Mouse (Mus musculus): Measurements from ENCODE around the gene Pth1r.

The Pth1r gene

DNA sequence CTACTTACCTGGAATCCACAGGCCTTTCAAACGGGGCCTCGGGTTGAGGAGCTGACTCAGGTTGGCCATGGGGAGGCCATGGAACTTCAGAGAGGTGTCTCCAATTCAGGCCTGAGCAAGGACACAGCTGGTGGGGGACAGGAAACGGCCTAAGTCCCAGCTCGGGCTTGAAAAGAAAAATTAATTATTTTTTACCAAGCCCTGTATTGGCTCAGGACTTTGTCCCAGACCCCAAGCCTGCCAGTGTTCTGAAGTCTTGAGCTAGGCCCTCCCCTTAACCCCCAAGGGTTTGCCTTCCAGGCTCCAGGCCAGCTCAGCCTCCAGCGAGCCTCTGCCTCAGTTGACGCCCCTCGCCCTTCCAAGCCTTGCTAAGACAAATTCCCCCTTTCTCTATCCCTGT is at the start of gene Pth1r:
Gene Pth1r (minus strand): TSS at position 185 of the 400 bp plus-strand sequence.
- no peak for DNase-seq (ENCODE audit: low spot score)

DNA sequence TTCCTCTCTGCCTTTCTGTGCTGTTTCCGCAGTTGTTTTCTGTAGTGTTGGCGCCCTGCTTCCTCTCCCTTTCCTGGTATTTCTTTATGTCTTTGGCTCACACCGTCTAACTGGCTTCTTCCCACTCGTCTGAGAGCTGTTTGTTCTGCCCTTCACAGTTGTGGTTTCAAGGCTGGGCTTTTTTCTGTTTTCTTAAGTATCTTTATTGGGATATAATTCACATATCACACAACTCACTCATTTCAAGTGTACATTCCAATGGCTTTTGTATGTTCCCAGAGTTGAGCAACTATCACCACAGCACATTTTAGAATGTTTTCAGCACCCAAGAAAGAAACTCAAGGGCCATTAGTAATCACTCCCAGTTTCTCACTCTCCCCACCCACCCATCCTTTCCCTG is 43.5 kb upstream of the Pth1r start:
- DNase-seq (ENCODE audit: low spot score), result no peak

GRCm38 (mm10) chr9:110788169-110788568 is 41.2 kb upstream of the Pth1r start:
- DNase-seq (ENCODE audit: low spot score), result no peak

DNA sequence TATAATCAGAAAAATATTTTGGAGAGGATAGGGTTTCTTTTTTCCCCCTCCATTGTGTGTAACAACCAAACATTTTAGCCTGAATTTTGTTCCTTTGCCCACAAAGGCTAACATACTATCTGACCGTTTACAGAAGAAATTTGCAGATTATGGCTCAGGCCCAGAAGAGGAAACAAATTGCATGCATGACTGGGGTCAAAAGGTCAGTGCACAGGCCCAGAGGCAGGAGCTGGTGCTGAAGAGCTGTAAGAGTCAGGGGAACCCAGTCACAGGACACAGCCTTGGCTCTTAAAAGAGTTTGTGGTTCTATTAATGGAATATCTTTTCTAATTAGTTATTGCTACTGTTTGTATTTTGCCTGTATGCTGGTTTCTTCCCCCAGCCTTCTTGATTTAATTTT is 36.7 kb upstream of the Pth1r start:
- no peak for DNase-seq (ENCODE audit: low spot score)

DNA sequence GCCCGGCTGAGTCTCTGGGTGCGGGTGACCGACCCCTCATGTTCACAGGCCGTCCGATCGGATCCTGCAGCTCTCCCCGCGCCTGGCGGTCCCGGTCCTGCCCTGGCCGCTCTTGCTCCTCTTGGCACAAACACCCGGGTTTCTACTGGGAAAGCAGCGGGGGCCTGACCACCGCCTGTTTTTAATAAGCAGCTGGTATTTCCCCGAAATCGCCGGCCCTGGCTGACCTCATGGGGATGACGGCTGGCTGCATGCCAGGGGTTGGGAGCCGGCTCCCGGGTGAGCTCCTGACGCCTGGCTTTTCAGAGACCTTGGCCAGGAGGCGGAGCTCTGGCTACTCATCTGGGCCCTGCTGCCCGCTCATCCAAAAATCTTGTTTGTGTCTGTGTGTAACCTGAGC is 34.8 kb upstream of the Pth1r start:
- peak; percentile 85 for DNase-seq (ENCODE audit: low spot score)

DNA sequence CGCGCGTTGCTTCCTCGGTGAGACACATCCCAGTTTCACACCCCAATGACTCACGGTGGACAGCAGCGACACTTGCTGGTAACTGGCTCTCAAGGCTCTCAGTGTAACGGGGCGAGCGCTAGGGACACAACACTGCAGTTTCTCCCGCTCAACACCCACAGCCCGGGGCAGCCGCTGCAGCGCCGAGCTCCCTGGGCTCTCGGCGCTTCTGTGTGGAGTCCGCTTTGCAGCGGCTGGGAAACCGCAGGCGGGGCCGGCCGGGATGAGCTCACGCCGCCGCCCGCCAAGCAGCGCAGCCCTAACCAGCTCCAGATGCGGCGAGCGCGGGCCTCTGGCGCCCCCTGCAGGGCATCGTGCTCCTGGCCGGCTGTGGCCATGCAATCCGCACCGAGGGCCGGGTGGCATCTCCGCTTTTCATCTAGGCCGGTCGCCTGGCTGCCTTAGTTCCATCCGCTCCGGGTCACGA is 34.3 kb upstream of the Pth1r start:
- peak; percentile 95 for DNase-seq (ENCODE audit: low spot score)

DNA sequence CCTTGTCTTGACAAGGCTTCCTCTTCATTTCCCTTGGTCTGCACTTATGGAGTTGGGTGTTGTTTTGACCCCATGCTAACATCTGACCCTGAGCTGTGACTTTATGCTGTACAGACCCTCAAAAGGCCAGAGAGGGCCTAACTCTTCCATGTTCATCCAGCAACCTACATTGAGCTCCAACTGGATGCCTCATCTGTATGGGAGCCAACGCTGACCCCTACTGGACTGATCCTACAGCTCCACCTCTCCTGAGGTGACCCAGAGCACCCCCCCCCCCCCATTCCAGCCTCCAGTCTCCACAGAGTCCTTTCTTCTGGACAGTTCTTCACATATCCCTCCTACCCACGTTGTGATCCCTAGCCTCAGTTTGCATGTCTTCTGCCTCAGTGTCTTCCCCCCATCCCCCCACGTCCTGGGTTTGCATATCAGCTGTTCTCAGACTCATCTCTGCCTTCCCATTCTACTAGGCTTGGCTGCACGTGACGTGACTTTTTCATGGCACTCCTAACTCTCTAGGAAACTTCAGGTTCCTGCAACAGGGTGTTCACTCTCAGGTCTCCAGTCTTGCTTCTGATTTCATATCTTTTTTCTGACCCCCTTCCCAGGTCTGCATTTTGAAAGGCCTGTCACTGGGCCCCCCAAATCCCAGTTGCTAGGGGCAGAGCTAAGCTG is 32.4 kb upstream of the Pth1r start:
- no peak for DNase-seq (ENCODE audit: low spot score)

DNA sequence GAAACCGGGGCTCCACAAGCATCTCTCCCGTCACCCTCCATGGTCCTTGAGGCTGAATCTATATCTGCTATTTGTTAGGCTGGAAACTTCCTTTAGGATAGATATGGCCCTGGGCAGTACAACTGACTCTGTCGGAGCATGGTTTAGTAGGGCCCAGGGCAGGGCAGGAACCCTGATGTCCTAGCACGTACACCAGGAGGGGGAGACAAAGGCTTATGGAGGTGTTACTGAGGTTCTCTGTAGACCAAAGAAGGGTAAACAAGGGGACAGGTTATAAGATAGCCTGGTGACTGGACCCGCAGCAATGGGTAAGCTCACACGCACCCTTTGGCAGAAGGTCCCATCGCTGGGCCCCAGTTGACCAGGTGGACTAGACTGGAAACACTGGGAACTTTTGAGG is 31.6 kb upstream of the Pth1r start:
- DNase-seq (ENCODE audit: low spot score), result no peak

GRCm38 (mm10) chr9:110778100-110778499 is 31.2 kb upstream of the Pth1r start:
- DNase-seq (ENCODE audit: low spot score), result no peak

DNA sequence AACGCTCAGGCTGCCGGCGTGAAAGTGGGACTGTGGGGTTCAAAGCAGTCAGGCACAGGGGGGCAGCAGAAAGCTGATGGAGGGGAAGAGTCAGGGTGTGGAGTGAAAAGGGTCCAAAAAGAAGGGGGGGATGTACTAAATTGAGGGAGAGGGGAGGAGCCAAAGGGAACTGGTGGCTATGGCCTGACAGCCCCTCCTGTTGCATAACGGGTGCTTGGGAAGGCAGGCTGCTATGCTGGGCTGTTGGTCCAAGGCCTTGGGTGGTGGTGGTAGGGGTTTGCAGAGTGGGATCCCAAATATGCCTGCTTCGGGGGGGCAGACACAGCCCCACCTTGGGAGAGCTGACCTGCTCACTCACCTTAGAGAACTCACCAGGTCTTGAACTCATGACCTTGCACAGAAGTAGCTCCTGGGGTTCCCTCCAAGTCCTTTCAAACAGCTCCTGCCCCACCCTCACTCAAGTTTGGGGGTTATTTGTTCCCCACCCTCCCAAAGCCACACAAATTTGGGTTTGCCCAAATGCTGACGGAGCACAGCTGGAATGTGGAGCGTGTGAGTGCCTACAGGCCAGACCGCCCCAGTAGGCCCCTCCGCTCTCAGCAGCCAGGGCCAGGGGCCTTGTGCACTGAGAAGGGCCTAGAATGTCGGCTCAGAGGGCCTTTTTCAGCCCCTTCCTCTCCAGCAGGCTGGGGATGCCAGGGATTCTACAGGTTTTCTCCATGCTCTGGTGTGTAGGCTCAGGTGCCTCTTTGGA is 28.5 kb upstream of the Pth1r start:
- no peak for DNase-seq (ENCODE audit: low spot score)

DNA sequence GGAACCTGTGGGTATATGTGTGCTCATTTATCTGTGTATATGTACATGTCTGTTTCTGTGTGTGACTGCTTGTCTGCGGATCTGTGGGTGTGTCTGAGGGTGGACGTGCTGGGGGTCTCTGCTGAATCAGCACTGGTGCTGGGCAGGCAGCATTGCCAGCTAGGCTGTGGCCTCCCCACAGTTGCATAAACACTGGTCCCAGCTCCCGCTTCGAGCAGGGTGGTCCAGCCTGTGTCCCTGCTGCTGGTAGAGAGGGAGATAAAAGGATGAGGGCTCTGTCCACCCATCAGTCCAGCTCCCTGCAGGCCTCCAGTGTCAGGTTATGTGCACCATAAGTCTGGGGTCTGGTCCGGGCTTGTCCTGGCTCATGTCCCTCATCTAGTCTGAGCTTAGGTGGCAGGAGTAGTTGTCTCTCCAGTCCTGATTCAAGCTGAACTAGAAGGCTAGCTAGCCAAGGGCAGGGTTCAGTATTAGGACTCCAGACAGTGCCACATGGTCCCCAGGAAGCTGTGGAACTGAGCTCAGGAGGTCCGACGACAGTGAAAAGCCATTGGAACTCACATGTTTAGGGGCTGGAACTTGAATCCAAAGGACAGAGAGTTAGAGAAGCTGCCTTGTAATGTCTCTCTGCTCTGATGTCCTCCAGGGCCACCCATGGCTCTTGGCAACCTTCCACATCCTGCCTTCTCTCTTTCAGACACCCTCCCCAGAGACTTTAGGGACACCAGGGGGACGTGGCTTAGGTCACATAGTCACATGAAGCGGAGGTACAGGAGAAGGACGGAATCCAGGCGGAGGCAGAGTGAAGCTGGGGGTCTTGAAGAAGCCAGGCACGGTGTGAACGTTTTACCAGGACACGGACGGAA is 27.7 kb upstream of the Pth1r start:
- DNase-seq (ENCODE audit: low spot score), result no peak

- DNase-seq (ENCODE audit: low spot score), result no peak
These were observed 25.4 kb upstream of the Pth1r start for GRCm38 (mm10) chr9:110772336-110772735.

DNA sequence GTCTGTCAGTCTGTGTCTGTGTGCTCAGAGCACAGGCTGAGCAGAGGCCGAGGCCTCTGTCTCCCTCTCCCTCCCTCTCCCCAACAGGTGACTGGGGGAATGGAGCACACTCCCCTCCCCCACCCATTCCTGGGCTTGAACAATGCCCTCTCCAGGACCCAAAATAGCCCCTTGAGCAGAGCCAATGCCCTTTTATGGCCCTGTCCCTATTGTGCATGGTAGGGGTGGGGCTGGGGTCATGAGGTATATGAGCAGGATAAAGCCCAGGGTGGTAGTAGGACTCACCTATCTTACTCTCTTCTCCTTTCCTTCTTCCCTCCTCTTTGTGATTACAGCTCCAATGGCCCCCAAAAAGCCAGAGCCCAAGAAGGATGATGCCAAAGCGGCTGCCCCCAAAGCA is 16.5 kb upstream of the Pth1r start:
- no peak for DNase-seq (ENCODE audit: low spot score)

GRCm38 (mm10) chr9:110762763-110763162 is 15.8 kb upstream of the Pth1r start:
- no peak for DNase-seq (ENCODE audit: low spot score)

- no peak for DNase-seq (ENCODE audit: low spot score)
These were observed 13.9 kb upstream of the Pth1r start for GRCm38 (mm10) chr9:110760886-110761285.

- no peak for DNase-seq (ENCODE audit: low spot score)
These were observed 12.3 kb upstream of the Pth1r start for GRCm38 (mm10) chr9:110759265-110759664.

DNA sequence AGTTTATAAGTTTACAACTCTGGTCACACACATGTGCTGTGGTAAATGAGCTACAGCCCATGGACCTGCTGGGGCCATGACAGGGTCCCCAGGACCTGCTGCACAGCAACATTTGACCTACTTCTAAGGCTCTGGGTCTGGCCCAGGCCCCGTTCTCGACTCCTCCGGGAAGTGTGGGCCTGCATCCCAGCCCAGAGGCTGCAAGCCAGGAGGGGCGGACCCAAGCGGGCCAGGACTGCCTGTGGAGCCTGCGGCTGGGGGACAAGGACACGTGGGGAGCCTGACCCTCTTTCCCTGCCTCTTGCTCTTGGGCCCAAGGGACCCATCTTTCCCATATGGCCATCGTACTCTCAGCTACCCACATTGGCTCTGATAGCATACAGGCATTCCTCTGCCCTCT is 11.7 kb upstream of the Pth1r start:
- DNase-seq (ENCODE audit: low spot score), result peak; percentile 72

DNA sequence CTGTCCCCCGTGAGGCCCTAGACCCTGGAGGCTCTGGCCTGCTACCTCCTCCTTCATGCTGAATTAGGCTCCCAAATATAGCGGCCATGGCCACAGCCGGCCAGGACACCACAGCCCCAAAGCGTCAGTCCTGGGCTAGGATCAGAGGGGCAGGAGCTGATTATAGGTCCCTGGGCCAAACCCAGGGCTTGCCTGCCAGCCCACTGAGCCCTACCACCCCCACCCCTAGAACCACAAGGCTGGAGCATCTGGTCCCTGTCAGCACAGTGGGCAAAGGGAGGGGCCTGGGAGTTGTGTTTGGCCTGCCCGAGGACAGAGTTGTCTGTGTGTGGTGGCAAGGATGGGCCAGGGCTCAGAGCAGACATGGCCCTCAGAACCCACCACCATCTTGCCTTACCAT is 10.9 kb upstream of the Pth1r start:
- DNase-seq (ENCODE audit: low spot score), result no peak

GRCm38 (mm10) chr9:110753773-110754172 is 6.8 kb upstream of the Pth1r start:
- DNase-seq (ENCODE audit: low spot score), result no peak

- DNase-seq (ENCODE audit: low spot score), result no peak
These were observed 6.0 kb upstream of the Pth1r start for GRCm38 (mm10) chr9:110752917-110753435.

DNA sequence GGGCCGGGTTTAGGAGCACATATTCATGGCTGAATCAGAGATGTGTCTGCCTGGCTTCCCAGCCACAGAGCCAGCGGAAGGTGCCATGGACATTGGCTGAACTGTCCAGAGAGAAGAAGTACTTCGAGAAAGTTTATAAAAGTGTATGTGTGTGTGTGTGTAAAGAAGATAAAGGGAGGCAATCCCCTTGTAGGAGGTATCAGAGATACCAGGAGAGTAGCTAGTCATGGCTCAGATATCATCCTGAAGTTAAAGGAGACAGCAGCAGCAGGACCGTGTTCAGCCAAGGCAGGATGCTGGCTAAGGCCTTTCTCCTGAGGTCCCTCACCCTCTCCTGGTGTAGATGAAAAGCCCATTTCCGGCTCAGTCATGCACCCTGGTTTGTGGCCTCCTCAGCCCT is 4.5 kb upstream of the Pth1r start:
- no peak for DNase-seq (ENCODE audit: low spot score)

GRCm38 (mm10) chr9:110750404-110751187 is 3.7 kb upstream of the Pth1r start:
- no peak for DNase-seq (ENCODE audit: low spot score)
